Mouse (Mus musculus) frontal cortex, postnatal 36 days (tissue): ENCODE data around the gene Mipep.

Experiments used
- DNase-seq, 2 experiments: peaks; one replicate each; pipeline ENCODE4 v3.0.0; 2022; ENCODE audit warnings: low spot score in 2 of 2

The Mipep gene

DNA sequence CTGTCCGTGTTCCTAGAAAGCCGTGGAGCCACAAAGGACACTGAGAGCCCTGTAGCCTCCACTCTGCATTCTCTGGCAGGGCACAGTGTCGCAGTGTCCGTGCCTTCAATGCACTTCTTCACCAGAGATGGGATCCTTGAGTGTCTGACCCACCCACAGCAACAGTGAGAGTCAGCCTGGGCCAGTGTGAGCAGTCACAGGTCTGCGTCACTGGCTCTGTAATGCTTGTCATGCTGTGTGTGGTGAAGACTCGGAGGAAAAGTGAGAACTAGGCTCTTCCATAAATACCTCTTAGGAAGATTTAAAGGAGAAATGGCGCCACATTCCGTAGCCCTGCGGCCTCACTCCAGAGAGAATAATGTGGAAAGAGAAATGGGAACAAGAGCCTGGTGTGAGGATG, 84.0 kb downstream of the Mipep start:
- no peak for DNase-seq

DNA sequence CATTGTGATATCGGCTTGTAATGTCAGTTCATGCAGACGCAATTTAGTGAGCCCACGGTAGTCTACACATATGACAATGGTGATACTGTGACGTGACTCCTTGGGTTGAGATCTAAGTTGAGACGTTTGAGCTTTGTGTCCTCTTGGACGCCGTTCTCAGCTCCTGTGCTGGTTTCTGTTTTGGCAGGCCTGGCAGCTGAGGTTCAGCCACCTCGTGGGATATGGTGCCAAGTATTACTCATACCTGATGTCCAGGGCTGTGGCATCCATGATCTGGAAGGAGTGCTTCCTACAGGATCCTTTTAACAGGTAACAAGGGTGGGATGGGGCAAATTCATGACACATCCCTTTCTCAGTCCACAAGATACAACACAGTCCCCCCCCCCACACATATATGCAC, 87.5 kb downstream of the Mipep start:
- DNase-seq, result no peak

DNA sequence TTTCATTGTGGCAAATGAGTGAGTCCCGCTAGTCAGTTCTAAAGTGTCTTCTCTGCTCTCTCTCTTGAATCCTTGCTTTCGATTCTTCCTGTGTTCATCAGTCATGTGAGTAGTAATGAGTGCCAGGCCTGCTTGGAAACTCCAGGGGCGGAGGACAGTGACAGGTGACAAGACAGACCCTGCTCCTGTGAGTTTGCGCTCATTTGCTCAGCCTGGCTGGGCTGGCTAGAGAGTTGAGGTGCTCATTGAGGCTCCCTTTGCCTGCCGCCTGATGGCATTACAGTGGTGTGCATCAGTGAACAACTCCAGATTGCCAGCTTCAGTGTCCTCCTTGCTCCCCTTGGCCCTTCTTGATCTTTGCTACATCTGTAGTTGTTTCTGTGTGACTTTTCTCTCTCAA, 97.7 kb downstream of the Mipep start:
- DNase-seq, result no peak

DNA sequence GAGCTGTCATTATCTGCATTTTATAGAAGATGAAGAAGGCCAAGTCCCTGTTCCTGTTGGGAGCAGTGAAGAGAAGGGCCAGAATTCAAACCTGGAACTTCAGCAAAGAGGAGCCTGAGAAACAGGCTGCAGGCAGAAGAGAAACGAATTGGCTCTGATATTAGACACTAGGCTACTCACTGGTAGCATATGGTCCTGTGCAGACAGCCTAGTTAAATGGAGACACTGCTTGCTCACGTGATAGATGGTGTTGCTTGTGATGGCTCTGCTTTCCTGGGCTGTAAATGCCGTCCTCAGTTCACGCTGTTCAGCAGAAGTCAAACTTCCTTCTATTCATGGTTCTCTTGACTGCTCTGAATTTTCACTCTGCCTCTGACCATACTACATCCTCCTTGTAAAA, 98.3 kb downstream of the Mipep start:
- no peak for DNase-seq

DNA sequence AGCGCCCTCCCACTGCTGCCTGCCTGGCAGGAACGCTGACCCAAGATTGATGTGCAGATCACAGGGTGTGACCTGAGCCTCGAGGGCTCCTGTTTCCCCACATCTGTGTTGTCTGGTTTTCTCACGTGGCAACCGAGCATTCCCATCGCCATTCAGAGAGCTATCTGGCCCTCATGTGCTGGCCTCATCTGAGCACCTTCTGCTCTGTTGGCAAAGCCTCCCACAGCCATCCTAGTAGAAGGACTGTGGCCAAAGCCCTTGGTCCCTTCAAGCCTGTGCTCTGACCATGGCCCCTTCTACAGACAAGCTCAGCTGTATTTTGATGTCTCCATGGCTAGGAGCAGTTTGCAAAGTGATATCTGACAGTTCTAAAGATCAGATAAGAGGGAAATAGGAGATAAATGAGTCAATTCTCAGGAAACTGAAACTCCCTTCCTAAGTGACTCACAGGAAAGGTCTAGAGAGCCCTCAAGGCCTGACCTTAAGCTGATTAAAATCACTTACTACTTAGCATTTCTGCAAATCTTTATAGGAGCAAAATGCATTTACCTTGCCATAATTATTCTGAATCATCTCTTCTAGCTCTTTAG, 101.1 kb downstream of the Mipep start:
- DNase-seq, result no peak

DNA sequence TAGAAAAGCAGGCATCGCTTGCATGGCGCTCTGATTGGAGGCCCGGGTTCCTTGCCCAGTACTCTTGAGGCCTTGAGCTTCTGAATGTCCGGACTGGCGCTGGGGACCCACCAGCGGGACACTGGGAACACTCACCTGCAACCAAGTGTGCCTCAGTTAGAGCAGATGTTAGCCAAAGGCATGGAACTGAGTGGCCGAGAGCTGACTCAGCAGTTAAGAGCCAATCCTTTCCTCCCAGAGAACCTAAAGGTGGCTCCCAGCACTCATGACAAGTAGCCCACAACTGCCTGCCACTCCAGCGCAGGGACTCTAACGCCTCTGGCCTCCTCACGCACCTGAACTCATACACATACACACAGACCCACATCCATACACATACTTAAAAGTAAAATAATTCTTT, 109.5 kb downstream of the Mipep start:
- no peak for DNase-seq

DNA sequence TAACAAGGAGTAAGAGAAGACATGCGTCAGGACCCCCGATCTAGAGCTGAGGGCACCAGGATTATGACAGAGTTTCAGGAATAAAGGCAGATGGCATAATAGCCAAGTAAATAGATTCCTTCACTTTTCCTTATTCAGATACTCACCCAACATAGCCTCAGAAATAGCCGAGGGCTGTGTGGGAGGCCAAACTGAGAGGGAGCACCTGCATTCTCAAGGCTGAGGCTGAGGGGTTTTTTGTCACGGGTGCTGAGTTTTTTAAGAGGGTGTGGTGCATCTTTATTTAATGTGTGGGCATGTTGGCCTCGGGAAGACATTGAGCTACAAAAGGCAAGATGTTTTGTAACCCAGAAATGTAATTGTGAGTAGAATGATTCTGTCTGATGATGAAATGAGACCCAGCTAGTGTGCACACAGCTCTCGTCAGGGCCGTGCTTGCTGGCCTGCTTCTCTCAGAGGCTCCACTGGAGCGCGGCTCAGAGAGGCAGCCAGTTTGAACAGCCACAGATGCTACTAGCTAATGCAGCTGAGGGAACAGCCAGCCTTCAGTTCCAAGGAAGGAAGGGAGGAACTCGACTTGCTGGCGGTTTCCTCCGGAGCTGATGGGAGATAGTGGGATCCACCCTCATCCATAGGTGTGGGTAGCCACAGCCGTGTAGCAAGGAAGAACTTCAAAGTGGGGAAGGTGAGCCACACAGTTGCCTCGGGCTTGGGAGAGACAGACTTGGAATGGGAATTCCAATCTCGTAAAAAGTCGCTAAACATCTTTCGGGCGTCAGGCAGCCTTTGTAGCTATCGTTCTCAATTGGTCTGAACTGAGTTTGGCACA, 111.0 kb downstream of the Mipep start:
- DNase-seq, result peak; percentile 23 to 69

DNA sequence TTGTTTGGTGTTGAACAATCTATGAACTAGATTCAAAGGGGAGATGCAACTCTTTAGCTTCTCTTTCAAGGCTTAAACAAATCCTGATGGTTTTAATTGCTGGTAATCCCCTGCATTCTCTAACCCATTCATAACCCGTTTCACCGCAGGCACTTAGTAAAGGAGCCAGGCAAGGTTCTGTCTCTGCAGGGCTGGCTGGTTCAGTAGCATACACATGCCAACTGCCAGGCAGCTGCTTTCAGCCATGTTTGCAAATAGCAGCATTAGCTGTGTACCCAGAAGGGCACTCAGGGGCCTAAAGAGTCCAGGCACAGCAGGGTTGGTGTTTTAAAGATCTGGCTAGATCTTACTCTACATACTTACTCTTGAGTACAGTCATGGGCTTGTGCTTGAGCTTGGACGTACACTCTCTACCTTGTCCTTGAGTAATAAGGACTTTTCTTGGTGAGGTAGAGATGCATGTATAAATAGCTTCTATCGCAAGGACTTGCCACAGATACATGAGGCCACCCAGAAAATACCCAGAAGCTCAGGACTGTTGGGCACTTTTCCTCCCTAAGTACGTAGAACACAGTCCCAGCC, 113.8 kb downstream of the Mipep start:
- DNase-seq, result no peak

DNA sequence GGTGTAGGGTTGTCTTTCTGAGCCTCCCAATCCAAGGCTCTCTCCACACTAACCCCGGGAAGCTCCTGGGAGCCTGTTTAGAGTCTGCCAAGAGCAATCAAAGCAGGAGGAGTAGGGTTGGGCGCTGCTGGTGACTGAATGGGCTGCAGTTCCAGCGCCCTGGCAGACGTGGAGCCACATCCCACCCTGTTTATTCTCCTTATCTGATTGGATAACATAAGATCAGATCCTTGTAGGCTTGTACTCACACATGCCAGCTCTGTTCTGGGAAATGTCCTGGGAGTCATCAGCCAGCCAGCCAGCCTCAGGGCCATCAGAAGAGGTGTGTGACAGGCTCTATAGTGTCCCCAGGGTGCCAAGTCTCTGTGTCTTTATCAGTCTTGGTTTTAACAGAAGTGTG, 120.1 kb downstream of the Mipep start:
- DNase-seq, result no peak

DNA sequence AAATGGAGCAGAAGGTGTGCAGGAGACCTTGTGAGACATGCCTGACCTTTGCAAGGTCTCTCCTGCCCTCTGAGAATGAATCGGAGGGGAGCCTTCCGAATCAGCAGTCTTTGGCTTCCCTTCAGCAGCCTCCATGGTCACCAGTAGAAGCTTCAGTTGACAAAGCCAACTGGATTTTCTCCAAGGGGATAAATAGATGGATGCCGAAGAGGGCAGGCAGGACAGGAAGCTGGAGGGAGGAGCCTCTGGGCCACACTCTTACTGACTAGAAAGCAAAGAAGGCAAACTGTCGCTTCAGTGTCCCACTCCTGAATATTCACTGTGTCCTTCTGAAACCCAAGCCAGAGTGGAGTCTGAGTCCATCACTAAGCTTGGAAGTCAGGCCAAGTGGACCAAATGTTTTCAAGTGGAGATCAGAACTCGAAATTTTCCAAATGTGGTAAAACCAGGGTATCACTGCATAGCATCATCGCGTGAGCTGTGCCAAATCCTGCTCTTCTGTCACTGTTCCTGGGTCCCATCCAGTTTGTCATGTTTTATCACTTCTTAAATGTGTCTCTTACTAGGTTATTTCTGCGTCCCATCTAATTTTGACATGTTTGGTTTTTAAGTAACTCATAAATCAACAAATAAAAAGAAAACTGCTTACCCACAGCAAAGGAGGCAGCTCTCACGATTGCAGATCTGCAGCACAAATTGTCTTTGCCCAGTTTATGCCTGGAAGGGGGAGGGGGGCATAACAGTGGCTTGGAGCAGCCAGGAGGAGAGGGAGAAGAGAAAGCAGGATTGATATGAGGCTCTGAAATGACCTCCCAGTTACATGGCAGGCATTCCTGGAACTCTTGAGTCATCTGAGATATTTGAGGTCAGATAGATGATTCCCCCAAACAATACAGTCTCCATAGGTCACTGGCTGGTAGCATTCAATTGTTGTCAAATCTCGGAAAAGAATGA, 122.3 kb downstream of the Mipep start:
- no peak for DNase-seq

DNA sequence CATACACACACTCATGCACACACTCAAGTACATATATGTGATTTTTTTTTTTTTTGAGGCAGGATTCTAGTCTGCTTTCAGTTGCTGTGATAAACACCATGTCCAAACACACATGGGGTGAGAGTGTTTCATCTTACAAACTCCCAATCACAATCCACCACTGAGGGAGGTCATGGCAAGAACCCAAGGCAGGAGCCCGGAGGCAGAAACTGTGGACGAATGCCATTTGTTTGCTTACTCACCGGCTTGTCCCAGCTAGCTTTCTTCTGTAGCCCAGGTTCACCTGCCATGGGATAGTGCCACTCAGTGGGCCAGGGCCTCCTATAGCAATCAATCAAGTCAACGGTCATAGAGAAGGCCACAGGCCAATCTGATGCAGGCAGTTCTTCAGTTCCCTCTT, 125.0 kb downstream of the Mipep start:
- DNase-seq, result no peak

DNA sequence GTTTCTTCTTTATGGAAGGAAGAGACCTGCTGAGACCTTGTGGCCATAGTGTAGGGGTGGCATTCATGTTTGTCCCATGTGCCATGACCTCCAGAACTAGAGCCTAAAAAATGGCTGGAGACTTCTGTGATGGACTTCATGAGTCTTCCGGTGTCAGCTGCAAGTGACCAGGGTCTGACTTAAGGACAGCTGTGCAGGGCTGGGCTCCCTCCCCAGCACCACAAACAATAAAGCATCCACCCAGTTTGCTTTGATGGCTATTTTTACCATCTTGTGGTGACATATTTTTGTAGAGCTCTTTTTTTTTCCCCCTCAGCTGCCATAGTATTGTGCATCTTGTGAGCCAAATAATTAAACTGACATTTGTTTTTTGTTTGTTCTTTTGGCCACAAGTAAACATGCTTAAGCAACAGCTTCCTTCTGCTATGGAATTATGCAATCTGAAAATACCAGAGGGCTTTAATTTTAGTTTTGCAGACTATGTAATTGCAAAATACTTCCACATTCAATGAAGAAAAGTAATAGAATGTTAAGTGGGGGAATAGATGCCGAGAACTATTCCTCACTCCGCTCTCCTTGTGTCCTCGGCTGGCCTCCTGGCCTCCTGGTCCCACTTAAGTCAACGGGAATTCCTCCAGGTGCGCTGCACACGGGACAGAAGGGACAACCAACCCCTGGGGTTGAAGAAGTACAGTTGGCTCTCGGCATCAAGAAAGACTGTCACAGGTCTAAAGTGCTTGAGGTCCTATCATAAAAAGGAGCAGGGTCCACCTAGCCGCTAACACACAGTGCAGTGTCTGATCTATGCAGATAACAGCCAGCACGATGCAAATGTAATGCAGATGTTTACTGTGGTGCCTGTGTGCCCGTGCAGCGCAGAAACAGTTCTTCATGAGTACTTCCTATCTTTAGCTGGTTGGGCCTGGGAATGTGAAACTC, 126.4 kb downstream of the Mipep start:
- no peak for DNase-seq

DNA sequence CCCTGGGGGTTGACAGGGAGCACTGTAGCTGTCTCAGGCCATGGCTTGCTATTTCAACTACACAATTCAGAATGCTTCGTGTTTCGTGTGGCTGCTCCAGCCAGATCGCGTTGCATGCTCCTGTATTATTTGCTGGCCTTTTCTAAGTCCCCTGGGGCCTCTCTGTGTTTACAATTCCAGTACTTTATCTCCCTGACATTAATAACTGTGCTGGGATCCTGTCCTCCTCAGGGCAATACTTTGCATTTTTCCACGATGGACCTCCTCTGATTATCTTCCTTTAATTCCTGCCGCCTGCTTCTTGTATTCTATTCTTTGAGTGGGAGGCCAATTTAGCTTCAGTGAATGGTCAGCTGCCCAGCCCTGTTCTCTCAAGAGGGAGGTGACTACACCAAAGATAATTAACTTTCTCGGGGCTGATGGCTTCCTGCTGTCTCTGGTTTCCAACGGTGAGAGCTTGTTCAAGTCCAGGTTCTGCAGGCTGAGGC, 128.7 kb downstream of the Mipep start:
- no peak for DNase-seq

DNA sequence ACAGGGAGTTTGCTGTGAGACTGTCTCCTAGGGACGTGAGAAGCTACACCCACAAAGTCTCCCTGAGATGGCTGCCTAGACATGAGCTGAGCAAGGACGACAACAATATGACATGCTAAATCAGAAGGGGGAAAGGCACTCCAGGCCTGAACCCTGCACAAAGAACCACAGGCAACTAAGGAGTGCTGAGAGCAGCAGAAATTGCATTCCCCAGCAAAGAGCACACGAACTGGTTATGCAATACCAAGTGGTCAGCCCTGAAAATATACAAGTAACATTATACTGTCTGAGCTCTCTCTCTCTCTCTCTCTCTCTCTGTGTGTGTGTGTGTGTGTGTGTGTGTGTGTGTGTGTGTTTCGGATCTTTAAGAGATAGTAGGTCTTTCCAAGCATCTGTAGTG, 132.3 kb downstream of the Mipep start:
- no peak for DNase-seq

DNA sequence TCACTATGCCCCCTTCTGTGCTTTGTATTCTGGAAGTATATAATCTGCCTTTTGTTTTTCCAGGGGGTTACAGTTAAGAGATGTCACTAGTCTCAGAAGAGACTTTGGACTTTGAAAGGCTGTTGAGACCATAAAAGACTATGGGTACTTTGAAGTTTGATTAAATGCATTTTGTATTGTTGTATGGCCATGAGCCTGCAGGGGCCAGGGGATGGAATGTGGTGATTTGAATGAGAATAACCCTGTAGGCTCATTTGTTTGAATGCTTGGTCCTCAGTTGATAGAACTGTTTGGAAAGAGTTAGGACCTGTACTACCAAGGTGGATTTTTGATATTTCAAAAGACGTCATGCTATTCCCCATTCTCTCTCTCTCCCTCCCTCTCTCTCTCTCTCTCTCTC, 141.6 kb downstream of the Mipep start:
- DNase-seq, result no peak

DNA sequence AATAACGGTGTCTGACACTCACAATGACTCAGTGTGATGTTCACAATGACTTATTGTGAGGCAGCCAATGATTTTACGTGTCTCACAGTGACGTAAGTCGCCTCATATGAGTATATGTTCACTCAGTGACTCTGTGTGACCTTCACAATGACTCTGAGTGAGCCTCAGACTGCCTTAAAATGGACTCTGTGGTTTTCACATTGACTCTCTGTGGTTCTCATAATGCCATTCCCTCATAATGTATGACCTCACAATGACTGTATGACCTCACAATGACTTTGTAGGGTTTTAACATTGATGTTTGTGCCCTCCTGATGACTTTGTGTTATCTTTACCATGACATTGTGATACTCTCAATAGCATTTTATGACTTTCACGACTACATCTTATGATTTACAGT, 151.3 kb downstream of the Mipep start:
- DNase-seq, result no peak

DNA sequence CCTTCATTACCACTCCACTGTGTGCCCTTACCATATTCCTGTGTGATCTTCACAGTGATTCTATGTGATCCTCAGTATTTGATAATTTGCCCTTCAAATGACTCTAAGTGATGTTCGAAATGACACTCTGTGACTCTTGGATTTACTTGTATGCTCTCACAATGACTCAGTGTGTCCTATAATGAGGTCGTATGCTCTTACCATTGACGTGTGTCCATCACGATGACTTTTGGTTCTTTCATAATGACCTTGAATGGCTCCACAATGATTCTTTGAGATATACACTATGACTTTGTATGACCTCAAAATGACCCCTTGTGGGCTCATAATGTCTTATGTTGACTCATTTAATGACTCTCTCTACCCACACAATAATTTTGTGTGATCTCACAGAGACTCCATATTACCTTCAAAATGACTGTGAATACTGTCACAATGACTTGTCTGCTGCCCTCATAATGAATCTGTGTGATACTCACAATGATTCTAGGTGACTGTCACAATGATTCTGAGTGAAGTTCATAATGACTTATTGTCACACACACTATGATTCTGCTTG, 153.2 kb downstream of the Mipep start:
- no peak for DNase-seq
